Mouse (Mus musculus) ES-CJ7 (cell line): ENCODE data around the gene Castor2.

Experiments used
- DNase-seq: peaks from one replicate; pipeline ENCODE4 v3.0.0; 2011; ENCODE audit warnings: low read depth, low spot score

Castor2 gene

GRCm38 (mm10) chr5:134164688-134165087, 65.2 kb downstream of the Castor2 start:
- DNase-seq, result no peak

GRCm38 (mm10) chr5:134166642-134167041, 67.1 kb downstream of the Castor2 start:
- DNase-seq, result no peak

DNA sequence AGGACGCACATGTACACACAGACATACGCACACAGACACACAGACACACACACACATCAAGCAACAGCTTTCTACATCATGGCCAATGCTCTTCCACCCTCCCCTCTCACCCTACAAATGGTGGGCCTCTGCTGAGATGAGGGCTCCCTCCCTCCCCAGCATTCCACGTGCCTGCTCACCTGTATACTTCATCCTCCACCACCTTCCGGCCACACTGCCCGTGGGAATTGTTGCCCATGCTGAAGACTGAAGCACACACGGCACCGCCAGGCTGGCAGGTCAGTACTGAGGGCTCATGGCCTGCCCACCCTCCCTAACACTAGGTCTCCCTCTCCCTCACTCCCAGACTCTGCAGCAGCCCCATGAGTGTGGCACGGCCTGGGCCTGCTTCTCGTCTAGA, 68.5 kb downstream of the Castor2 start:
- DNase-seq, result no peak

DNA sequence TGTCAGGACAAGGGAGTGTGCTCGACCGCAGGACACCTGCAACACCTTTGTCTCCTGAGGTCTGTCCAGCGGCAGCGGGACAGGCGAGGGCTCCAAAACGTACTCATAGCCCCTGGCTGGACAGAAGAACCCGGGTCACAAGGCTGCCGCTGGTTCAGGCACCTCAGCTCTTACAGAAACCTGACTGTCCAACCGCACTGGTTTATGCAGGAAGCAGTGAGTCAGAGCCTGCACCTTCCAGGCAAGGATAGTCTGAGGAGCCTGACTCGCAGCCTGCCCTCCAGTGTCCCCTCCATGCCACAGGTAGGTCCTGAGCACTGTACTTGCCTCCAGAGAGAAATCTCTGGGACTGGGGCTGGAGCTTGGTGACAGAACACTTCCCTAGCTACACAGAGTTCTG, 69.7 kb downstream of the Castor2 start:
- DNase-seq, result no peak

DNA sequence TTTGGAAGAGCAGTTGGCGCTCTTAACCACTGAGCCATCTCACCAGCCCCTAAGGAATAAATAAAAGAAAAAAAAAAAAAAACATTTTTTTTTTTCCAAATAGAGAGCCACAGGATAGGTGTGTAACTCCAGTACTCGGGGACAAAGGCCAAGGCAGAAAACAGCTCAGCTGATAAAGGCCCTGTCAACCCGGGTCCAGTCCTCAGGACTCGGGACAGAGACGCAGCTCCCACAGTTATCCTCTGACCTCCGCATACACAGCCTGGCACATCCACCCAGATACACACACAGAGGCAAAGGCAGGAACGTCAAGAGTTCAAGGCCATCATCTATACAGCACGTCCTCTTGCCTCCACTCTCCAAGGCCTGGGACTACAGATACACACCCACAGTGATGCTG, 70.7 kb downstream of the Castor2 start:
- no peak for DNase-seq

- peak; percentile 77 for DNase-seq
Measured at GRCm38 (mm10) chr5:134173206-134173605, 73.7 kb downstream of the Castor2 start.

DNA sequence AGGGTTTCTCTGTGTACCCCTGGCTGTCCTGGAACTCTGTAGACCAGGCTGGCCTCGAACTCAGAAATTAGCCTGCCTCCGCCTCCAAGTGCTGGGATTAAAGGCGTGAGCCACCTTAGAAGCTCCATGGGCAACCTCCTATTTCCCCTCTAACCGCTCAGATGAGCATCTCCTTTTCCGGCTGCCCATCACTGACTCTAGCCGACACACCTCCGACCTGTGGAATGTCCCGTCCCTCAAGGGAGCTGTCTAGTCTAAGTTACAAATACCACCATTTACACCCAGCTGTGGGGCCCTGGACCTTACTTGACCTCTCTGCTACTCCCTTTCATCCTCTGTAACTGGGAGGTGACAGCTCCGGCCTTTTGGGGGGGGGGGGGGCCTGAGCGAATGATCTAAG, 76.2 kb downstream of the Castor2 start:
- DNase-seq, result peak; percentile 54

DNA sequence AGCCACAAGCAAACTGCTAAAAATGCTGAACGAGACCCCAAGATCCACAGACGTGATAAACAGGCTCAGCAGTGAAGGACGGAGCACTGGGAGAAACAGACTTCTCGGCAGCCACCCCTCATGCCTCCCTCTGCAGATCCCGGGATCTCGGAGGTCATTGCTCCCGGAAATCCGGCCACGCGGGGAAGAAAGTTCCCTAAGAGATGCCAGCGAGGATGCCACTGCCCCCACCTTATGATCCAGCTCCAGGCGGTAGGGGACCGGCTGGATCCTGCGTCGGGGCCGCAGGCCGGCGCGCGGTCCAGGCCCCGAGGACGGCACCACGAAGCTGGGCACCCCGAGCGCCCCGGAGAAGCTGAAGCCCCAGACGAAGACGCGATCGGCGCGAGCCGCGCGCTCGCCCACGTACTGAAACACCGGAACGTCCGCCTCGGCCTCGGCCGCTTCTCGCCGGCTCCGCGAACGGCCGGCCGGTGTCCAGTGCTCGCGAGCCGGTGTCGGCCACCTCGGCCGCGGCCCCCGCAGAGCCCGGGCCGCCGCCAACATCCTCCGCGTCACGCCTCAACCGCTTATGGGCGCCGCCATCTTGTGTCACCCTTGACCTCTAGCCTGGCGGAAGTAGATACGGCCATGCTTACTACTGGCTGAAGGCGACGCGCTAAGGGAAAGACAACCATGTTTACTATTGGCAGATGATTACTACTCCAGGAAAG, 76.8 kb downstream of the Castor2 start, which contains the start of gene Rcc1l:
Gene Rcc1l (minus strand): TSS at position 606 of the 713 bp plus-strand sequence.
- peak; percentile 94 for DNase-seq

DNA sequence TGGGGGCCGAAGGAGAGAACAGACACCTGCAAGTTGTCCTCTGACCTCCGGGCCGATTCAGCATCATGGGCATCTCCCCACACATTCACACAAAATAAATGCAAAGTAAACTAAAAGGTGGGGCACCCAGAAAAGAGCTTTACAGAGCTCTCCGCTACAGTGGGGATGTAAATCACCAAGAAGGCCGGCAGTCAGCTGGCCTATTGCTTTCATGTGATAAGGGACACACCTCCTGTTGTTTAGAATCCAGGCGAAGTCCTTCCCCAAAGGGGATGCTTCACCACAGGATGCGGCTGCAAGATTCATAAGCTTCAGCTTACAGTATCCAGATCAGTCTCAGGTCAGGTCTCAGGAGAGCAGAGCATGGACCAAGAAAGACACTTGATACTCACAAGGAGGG, 79.0 kb downstream of the Castor2 start:
- DNase-seq, result peak; percentile 61

- peak; percentile 85 for DNase-seq
Measured at GRCm38 (mm10) chr5:134179871-134180270, 80.4 kb downstream of the Castor2 start.

DNA sequence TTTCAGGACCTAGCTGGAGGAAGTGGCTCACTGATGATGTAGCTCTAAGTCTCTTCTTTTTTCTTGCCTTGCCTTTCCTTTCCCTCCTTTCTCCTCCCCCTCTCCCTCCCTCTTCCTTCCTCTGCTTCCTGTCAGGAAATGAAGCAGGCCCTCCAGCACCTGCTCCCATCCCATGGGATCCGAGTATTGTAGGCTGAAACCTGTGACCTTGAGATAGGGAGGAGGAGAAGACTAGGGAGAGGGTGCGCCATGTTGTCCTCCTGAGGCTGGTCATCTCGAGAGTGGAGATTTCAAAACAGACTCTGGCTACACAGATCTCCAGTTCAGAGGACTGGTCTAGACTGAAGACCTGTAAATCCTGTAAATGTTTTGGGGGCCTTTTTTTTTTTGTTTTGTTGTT, 82.7 kb downstream of the Castor2 start:
- DNase-seq, result peak; percentile 67

DNA sequence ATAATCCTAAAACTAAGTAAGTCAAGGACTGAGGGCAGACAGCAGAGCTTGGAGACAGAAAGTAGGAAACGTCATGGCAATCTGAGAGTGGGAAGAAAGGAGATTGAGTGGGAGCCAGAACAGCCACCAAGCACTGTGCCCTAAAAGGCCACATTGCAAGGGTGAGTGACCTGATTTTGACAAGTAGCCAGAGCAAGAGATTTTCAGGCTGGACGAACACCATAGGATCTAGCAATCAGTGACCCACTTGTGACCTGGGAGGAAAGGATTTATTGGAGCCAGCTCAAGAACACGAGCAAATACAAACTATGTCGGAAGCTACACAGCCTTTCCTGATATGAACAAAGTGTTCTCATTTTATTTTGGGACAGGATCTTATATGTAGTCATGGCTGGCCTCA, 83.2 kb downstream of the Castor2 start:
- no peak for DNase-seq

DNA sequence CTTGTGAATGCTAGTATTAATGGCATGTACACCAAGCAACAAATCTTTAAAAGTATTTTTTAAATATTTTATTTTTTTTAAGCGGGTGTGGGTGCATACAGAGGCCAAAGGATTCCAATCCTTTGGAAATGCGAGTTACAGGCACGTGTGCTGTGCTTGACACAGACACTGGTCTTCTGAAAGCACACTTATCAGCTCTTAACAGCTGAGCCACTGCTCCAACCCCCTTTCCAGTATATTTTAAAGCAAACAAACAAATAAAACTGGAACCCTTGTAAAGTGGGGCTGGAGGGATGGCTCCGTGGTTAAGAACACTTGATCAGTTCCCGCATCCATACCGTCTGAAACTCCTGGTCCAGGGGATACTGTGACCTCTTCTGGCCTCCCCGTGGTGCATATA, 83.7 kb downstream of the Castor2 start:
- DNase-seq, result no peak

DNA sequence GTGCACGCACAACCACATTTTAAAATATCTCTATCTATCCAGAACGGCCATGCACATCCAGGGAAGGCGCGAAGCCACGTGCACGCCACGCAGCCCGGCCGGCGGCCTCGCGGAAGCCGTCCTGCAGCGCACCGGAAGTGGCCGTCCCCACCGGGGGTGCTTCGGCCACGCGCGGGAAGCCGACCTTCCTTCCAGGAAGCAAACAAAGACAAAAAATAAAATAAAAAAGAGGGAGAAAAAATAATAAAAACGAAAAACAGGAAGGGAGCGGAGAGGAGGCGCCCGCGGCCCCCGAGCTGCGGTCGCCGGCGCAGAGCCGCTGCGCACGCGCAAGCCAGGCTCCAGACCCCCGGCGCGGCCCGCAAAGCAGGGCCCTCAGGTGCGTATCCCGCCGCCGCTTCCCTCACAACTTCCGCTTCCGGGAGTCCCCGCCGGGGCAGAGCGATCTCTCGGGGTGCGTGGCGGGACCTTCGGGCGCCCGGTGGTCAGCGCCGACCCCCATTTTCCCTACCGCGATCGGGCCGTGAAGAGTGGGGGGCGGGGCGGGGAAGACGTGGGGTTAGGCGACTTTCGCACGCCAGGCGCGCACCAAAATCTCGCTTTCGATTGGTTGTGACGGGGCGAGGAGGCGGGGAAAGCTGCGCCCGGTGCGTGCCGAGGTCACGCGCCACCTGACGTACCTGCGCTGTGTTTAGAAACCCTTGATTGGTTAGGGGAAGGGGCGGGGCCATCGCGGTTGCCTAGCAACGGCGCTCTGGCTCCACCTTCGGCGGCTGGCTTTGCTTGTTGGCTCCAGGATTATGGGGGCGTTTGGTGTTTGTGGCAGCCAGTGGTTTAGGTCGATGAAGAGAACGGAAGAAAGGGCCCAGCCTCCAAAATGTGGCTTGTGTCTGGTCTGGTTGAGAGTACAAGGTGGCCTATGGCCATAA, 84.6 kb downstream of the Castor2 start, which contains the start of gene Gtf2ird2:
Gene Gtf2ird2 (plus strand): TSS at position 140 of the 929 bp plus-strand sequence.
- peak; percentile 99 for DNase-seq

DNA sequence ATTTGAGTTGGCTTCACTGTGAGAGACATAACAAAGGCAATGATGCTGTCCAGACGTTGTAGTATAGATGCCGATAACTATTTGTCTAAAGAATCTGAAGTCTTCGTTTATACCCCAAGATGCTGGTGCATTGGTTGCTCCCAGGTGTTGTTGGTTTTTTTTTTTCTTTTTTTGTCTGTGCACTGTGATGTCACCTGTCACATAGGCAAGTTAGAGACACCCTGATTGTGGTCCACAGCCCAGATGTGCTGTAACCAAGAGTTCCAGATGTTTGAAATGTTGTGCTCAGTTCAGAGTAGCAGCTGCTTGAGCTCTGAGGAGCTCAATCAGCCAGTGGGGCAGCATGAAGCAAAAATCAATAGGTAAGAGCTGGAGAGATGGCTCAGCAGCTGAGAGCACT, 86.5 kb downstream of the Castor2 start:
- no peak for DNase-seq

DNA sequence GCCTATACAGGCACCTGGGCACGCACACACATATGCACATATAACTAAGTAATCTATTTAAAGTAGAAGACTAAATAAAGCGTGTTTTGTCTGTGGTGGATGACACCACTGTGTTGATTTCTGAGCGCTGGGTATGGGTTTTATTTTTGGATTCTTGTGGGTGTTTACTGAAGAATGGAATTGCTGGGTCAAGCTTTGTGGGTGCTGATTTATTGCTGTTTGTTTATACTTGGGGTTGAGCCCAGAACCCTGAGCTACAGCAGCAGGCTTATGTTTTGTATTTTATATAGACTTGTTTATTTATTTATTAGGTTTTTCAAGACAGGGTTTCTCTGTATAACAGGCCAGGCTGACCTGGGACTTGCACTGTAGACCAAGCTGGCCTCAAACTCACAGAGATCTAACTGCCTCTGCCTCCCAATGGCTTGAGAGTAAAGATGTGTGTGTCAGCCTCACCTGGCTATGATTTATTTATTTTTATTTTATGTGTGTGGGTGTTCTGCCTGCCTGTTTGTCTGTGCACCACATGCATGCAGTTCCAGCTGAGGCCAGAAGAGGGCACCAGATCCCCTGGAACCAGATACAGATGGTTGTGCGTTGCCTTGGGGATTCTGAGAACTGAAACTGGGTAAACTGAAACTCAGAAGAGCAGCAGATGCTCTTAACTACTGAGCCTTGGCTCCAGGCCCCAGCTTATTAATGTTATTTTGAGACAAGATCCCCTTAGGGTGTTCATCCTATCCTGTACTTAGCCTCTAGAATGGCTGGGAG, 87.6 kb downstream of the Castor2 start:
- DNase-seq, result peak; percentile 86

DNA sequence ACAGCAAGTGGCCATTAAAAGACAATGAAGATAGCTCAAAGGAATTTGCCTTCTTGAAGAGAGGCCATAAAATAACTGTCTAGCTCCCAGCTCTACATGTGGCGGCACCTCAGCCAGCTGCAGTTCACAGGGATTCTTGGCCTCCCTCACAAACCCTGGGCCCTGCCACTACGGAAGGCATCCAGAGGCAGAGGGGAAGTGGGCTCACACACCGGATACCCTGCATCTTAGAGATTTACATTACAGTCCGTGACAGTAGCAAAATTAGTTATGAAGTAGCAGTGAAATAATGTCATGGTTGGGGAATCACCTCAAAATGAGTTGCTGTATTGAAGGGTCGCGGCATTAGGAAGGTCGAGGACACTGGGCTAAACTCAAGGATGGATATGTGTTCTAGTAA, 89.1 kb downstream of the Castor2 start:
- no peak for DNase-seq

- no peak for DNase-seq
Measured at GRCm38 (mm10) chr5:134193664-134194063, 94.2 kb downstream of the Castor2 start.
